Comparison of ENCODE assay signal across 7 mouse cellular contexts in the genomic region with DNA sequence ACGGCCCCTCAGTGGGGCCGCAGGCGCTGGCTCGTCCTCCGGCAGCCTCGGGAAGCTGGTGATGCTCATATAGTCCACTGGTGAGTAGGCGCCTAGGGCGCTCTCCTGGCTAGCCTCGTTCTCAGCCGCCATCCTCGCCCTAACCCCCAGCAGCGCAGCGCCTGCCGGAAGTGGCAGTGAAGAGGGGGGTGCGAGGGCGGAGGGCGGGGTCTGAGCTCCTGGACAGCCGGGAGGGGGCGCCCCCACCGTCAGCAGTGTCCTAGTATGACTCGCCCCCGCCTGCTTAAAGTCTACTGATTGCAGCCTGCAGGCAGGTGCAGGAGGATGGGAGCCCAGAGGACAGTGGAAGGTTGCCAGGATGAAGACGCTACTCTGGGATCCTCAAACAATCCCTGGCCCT. TPM values are rescaled to one million over a fixed set of nuclear protein-coding genes. Genes with fewer than 3 reads are reported as not detected.
A peak's percentile ranks its signal among the peaks of the same experiment; 100 is the strongest.
DNase-seq lines count a peak whose midpoint lies in the region; ATAC-seq and TF ChIP-seq lines count a peak whose summit lies in the region.

No protein-coding gene starts in this region.

- no peak overlapping the region for H3ac ChIP-seq in myocyte (ENCODE audit: control insufficient read depth, insufficient read length)

- no peaks in the 10 kb centered on the region for H3K79me2 ChIP-seq in liver, adult 2 months (ENCODE audit: control insufficient read depth, insufficient read depth, low read length)
- no peaks in the 10 kb centered on the region for H3K79me2 ChIP-seq in myocyte (ENCODE audit: control insufficient read depth, insufficient read depth)

- peak overlapping the region; percentile 13; the same call in 1 of the 2 replicates for H3K9ac ChIP-seq in heart, embryonic 14.5 days (ENCODE audit: low read length)
- H3K9ac ChIP-seq in liver, adult 2 months (ENCODE audit: low read depth, low read length), result no peak overlapping the region

- DNase-seq in adrenal gland, postnatal 36 days, result peak; percentile 74 to 84
- DNase-seq in kidney, postnatal 10 days, result peak; percentile 85
- no peak for DNase-seq in liver, adult 2 months (ENCODE audit: extremely low read depth, low read depth, low spot score)
- DNase-seq in spleen, postnatal 14 days (ENCODE audit: low spot score in 2 of 2), result peak; percentile 56 to 67

- no peaks in the 10 kb centered on the region for H3K4me1 ChIP-seq in embryonic fibroblast, embryonic 13.5 days (ENCODE audit: control insufficient read depth, insufficient read depth, low read length)
- H3K4me1 ChIP-seq in heart, embryonic 14.5 days (ENCODE audit: control insufficient read depth in 2 of 2, insufficient read depth in 2 of 2, low read length in 2 of 2), result peaks cover 2 to 15% of the 10 kb centered on the region in 2 experiments; a peak in 3 of 4 replicates
- peaks cover 6% of the 10 kb centered on the region; the same call in 1 of the 2 replicates for H3K4me1 ChIP-seq in liver, adult 2 months (ENCODE audit: control insufficient read depth, insufficient read depth, low read length)

- peaks cover 16% of the 10 kb centered on the region for H3K27me3 ChIP-seq in heart, embryonic 14.5 days (ENCODE audit: control insufficient read depth, insufficient read depth, low read length)
- no peaks in the 10 kb centered on the region for H3K27me3 ChIP-seq in liver, adult 2 months (ENCODE audit: control insufficient read depth, insufficient read depth, low read length)
- no peaks in the 10 kb centered on the region for H3K27me3 ChIP-seq in myocyte (ENCODE audit: control insufficient read depth, insufficient read depth, insufficient read length)

- 1% methylated on average over 23 of the region's 23 CpGs for WGBS in heart, embryonic 14.5 days
- 8% methylated on average over 23 of the region's 23 CpGs for WGBS in liver, adult 2 months

- H3K27ac ChIP-seq in embryonic fibroblast, embryonic 13.5 days (ENCODE audit: insufficient read depth, low read length), result no peak overlapping the region
- H3K27ac ChIP-seq in heart, embryonic 14.5 days (replicated peaks in 1 of 2; ENCODE audit: control insufficient read depth in 1 of 2, insufficient read depth in 1 of 2, low read depth in 2 of 2, low read length in 2 of 2), result no peak overlapping the region
- no peak overlapping the region for H3K27ac ChIP-seq in liver, adult 2 months (replicated peaks; ENCODE audit: insufficient read depth, low read depth, low read length)

- H3K4me3 ChIP-seq in embryonic fibroblast, embryonic 13.5 days (ENCODE audit: insufficient read depth, low read length), result peak overlapping the region; percentile 43
- peak overlapping the region; percentile 36 to 37 for H3K4me3 ChIP-seq in heart, embryonic 14.5 days (ENCODE audit: control insufficient read depth in 1 of 2, insufficient read depth in 1 of 2, low read depth in 1 of 2, low read length in 2 of 2)
- H3K4me3 ChIP-seq in liver, adult 2 months (ENCODE audit: insufficient read depth, low read depth, low read length), result peak overlapping the region; percentile 41
- H3K4me3 ChIP-seq in myocyte, result peak overlapping the region; percentile 24

- no peaks in the 10 kb centered on the region for H3K9me3 ChIP-seq in heart, embryonic 14.5 days (ENCODE audit: control insufficient read depth, low read length)

- TF ChIP-seq CTCF in embryonic fibroblast, embryonic 13.5 days (IDR thresholded peaks at IDR 0.05; ENCODE audit: borderline replicate concordance, insufficient read depth, low read length), result 0 out of 2 replicates have a peak, but pooled peaks have one; percentile 19
- peak; percentile 13; the same call in 1 of the 2 replicates for TF ChIP-seq CTCF in liver, adult 2 months (IDR thresholded peaks at IDR 0.05; ENCODE audit: low read depth, low read length)

- peak overlapping the region; percentile 73 for H3K4me2 ChIP-seq in heart, embryonic 14.5 days (ENCODE audit: low read length)
- H3K4me2 ChIP-seq in myocyte (ENCODE audit: low read depth), result peak overlapping the region; percentile 91

- TF ChIP-seq POLR2A in embryonic fibroblast, embryonic 13.5 days (IDR thresholded peaks at IDR 0.05; ENCODE audit: low read depth, low read length), result peak; percentile 59
- no peak for TF ChIP-seq POLR2A in liver, adult 2 months (IDR thresholded peaks at IDR 0.05; ENCODE audit: extremely low read depth, insufficient read depth, low read length)
- TF ChIP-seq POLR2A in myocyte (IDR thresholded peaks at IDR 0.05; ENCODE audit: insufficient read length, low read depth), result peak; percentile 55

- no peak for ATAC-seq in heart, embryonic 14.5 days (ENCODE audit: insufficient number of reproducible peaks, insufficient read depth, low FRiP score, low read depth)

- H3K36me3 ChIP-seq in heart, embryonic 14.5 days (ENCODE audit: control insufficient read depth, insufficient read depth, low read length), result no peaks in the 10 kb centered on the region
- no peaks in the 10 kb centered on the region for H3K36me3 ChIP-seq in liver, adult 2 months (ENCODE audit: control insufficient read depth, insufficient read depth, low read length)
- H3K36me3 ChIP-seq in myocyte (ENCODE audit: control insufficient read depth, insufficient read depth), result no peaks in the 10 kb centered on the region

TF ChIP-seq in myocyte, 11 proteins besides CTCF, POLR2A, EP300 and RAD21:
- TF ChIP-seq MYOD1 (IDR thresholded peaks at IDR 0.05; ENCODE audit: control insufficient read depth in 1 of 3, insufficient read length in 2 of 3, low read depth in 2 of 3) (peak in 1 of 3 experiments; percentile 57), MAX (IDR thresholded peaks at IDR 0.05; ENCODE audit: low read depth) (no peak), MYOG (IDR thresholded peaks at IDR 0.05; ENCODE audit: control insufficient read depth in 1 of 3, insufficient read depth in 1 of 3, insufficient read length in 2 of 3, low read depth in 2 of 3) (peak in 1 of 3 experiments; percentile 44), E2F4 (IDR thresholded peaks at IDR 0.05; ENCODE audit: insufficient read depth) (no peak), CEBPB (IDR thresholded peaks at IDR 0.05; ENCODE audit: insufficient read depth, poor library complexity, severe bottlenecking) (no peak)
TF ChIP-seq in myocyte: peak in this region for 2.

RNA-seq across cellular contexts. Expression of a gene that starts 3.1 kb away (rescaled TPM):
- 100 to 1,000 TPM in 1 of 2 experiments, 10 to 100 TPM in 1; 80.9 to 128 TPM for total RNA-seq in adrenal gland, postnatal 36 days (2021)
- polyA plus RNA-seq in embryonic fibroblast, embryonic 13.5 days (2011; ENCODE audit: insufficient read length, low read depth, missing spikeins), result 7.1 and 10.1 TPM in 2 replicates
- 18.8 and 19.8 TPM in 2 replicates for polyA plus RNA-seq in heart, embryonic 14.5 days (2014; fragmentation: Nextera tagmentation; extraction: Ambion mirVana)
- 204 and 297 TPM in 2 replicates for total RNA-seq in liver, adult 2 months (2014; rRNA removed)
- polyA plus RNA-seq in liver, adult 2 months (2012; rRNA removed), result 155 and 248 TPM in 2 replicates
- 25.8 TPM for polyA plus RNA-seq in myocyte (2012; fragmentation: generic; extraction: Trizol)

RNA-seq across cellular contexts. Expression of a gene that starts 3.4 kb away (rescaled TPM):
- 1 to 10 TPM; 2.3 to 5.1 TPM for total RNA-seq in adrenal gland, postnatal 36 days (2021)
- 10.8 and 11.0 TPM in 2 replicates for polyA plus RNA-seq in embryonic fibroblast, embryonic 13.5 days (2011; ENCODE audit: insufficient read length, low read depth, missing spikeins)
- polyA plus RNA-seq in heart, embryonic 14.5 days (2014; fragmentation: Nextera tagmentation; extraction: Ambion mirVana), result 0.76 and 0.85 TPM in 2 replicates
- 0.18 and 0.47 TPM in 2 replicates for total RNA-seq in liver, adult 2 months (2014; rRNA removed)
- polyA plus RNA-seq in liver, adult 2 months (2012; rRNA removed), result 0.63 and 1.7 TPM in 2 replicates
- polyA plus RNA-seq in myocyte (2012; fragmentation: generic; extraction: Trizol), result 6.6 TPM

RNA-seq across cellular contexts. Expression of a gene that starts 41.0 kb away (rescaled TPM):
- 10 to 100 TPM; 40.1 to 41.2 TPM for total RNA-seq in adrenal gland, postnatal 36 days (2021)
- polyA plus RNA-seq in embryonic fibroblast, embryonic 13.5 days (2011; ENCODE audit: insufficient read length, low read depth, missing spikeins), result 44.7 and 44.8 TPM in 2 replicates
- 21.1 and 21.9 TPM in 2 replicates for polyA plus RNA-seq in heart, embryonic 14.5 days (2014; fragmentation: Nextera tagmentation; extraction: Ambion mirVana)
- 6.4 and 9.5 TPM in 2 replicates for total RNA-seq in liver, adult 2 months (2014; rRNA removed)
- polyA plus RNA-seq in liver, adult 2 months (2012; rRNA removed), result 15.1 and 18.3 TPM in 2 replicates
- 11.0 TPM for polyA plus RNA-seq in myocyte (2012; fragmentation: generic; extraction: Trizol)
